Mouse (Mus musculus) layer of hippocampus, postnatal 10 days (tissue): Measurements from ENCODE around the gene Zdhhc14. TPM values are rescaled to one million over a fixed set of nuclear protein-coding genes. Genes with fewer than 3 reads are reported as not detected.
"Not testable (repeated sequence)": the region's sequence is repeated elsewhere in the genome, so short reads cannot be mapped to it uniquely, and the experiment has no call there.

Experiments used
- DNase-seq, 2 experiments: peaks; one replicate each; pipeline ENCODE4 v3.0.0; 2021; ENCODE audit warnings: low spot score in 2 of 2
- total RNA-seq, 2 experiments: library from RNA; stranded (reverse); gene quantifications; 2 replicates each; pipeline ENCODE4 v1.2.3; 2021

Zdhhc14 gene
- total RNA-seq, 2 experiments from 2014 or later: 29.0 to 33.2 TPM

GRCm38 (mm10) chr17:5598999-5599398, 106.6 kb downstream of the Zdhhc14 start:
- DNase-seq: no peak

GRCm38 (mm10) chr17:5600505-5601027, 108.2 kb downstream of the Zdhhc14 start:
- DNase-seq: no peak

GRCm38 (mm10) chr17:5601953-5602352, 109.6 kb downstream of the Zdhhc14 start:
- DNase-seq: no peak

GRCm38 (mm10) chr17:5606151-5606591, 113.8 kb downstream of the Zdhhc14 start:
- no peak for DNase-seq

GRCm38 (mm10) chr17:5607352-5607751, 115.0 kb downstream of the Zdhhc14 start:
- DNase-seq: no peak

- no peak for DNase-seq
These were observed 117.7 kb downstream of the Zdhhc14 start for GRCm38 (mm10) chr17:5609875-5610552.

GRCm38 (mm10) chr17:5612236-5612635, 119.9 kb downstream of the Zdhhc14 start:
- no peak for DNase-seq

GRCm38 (mm10) chr17:5614771-5615318, 122.5 kb downstream of the Zdhhc14 start:
- DNase-seq: no peak

- DNase-seq: peak; percentile 21 to 33
These were observed 129.6 kb downstream of the Zdhhc14 start for GRCm38 (mm10) chr17:5621626-5622591.

- DNase-seq: no peak
These were observed 130.4 kb downstream of the Zdhhc14 start for GRCm38 (mm10) chr17:5622764-5623163.

GRCm38 (mm10) chr17:5623181-5623580, 130.8 kb downstream of the Zdhhc14 start:
- DNase-seq: no peak

- DNase-seq: not testable (repeated sequence)
These were observed 132.5 kb downstream of the Zdhhc14 start for GRCm38 (mm10) chr17:5624815-5625214.

GRCm38 (mm10) chr17:5626402-5626801, 134.0 kb downstream of the Zdhhc14 start:
- DNase-seq: no peak

- no peak for DNase-seq
These were observed 135.3 kb downstream of the Zdhhc14 start for GRCm38 (mm10) chr17:5627664-5628063.

GRCm38 (mm10) chr17:5629651-5630050, 137.3 kb downstream of the Zdhhc14 start:
- DNase-seq: no peak

GRCm38 (mm10) chr17:5635254-5635653, 142.9 kb downstream of the Zdhhc14 start:
- DNase-seq: no peak

GRCm38 (mm10) chr17:5641436-5641835, 149.1 kb downstream of the Zdhhc14 start:
- DNase-seq: no peak

GRCm38 (mm10) chr17:5642918-5643721, 150.8 kb downstream of the Zdhhc14 start:
- DNase-seq: peak; percentile 70 to 75

- DNase-seq: no peak
These were observed 157.8 kb downstream of the Zdhhc14 start for GRCm38 (mm10) chr17:5650124-5650523.

GRCm38 (mm10) chr17:5650642-5651041, 158.3 kb downstream of the Zdhhc14 start:
- DNase-seq: no peak

GRCm38 (mm10) chr17:5651551-5651950, 159.2 kb downstream of the Zdhhc14 start:
- DNase-seq: no peak
